Mouse (Mus musculus) neural tube, embryonic 12.5 days (tissue): ENCODE results near the gene Exosc7. TPM values are rescaled to one million over a fixed set of nuclear protein-coding genes. Genes with fewer than 3 reads are reported as not detected.

Experiments
- ATAC-seq: fragments of 200-750 bp; cut with Nextera tagmentation; 2 replicates; pipeline ENCODE4 v1.8.0; 2017; ENCODE audit warnings: low read depth, mild to moderate bottlenecking, moderate TSS enrichment, moderate library complexity; ENCODE audit not compliant: low FRiP score
- H3K27ac ChIP-seq: fragments of 300-500 bp; sonication (generic); 2 replicates; pipeline ENCODE4 v1.5.1; 2016
- H3K27me3 ChIP-seq: fragments of 300-500 bp; sonication (generic); replicated peaks from 2 replicates; pipeline ENCODE4 v1.6.1; 2016; ENCODE audit warnings: mild to moderate bottlenecking
- H3K36me3 ChIP-seq: fragments of 300-500 bp; sonication (generic); 2 replicates; pipeline ENCODE4 v1.6.1; 2016; ENCODE audit warnings: mild to moderate bottlenecking
- H3K4me1 ChIP-seq: fragments of 300-500 bp; sonication (generic); 2 replicates; pipeline ENCODE4 v1.6.1; 2016
- H3K4me2 ChIP-seq: fragments of 300-500 bp; sonication (generic); replicated peaks from 2 replicates; pipeline ENCODE4 v1.6.1; 2016; ENCODE audit warnings: mild to moderate bottlenecking
- H3K4me3 ChIP-seq: fragments of 300-500 bp; sonication (generic); 2 replicates; pipeline ENCODE4 v1.5.1; 2016
- H3K9ac ChIP-seq: fragments of 300-500 bp; sonication (generic); 2 replicates; pipeline ENCODE4 v1.6.1; 2016; ENCODE audit warnings: mild to moderate bottlenecking
- H3K9me3 ChIP-seq: fragments of 300-500 bp; sonication (generic); 2 replicates; pipeline ENCODE4 v1.6.1; 2016; ENCODE audit warnings: mild to moderate bottlenecking
- WGBS: fragments of 180-500 bp; shearing (Covaris S2); methylation state at CpG from one replicate; pipeline ENCODE4 v1.1.7; 2016; 5-methylcytosine and 5-hydroxymethylcytosine counted together
- polyA plus RNA-seq: library from polyadenylated mRNA; unstranded; fragments of >200 nt; fragmentation: Nextera tagmentation; extraction: Ambion mirVana; gene quantifications from 2 replicates; pipeline ENCODE4 v1.2.1, GENCODE M21; 2016

The Exosc7 gene
- polyA plus RNA-seq, 1 experiment from 2014 or later, result 83.7 TPM

GRCm38 (mm10) chr9:123111751-123112221, 1.2 kb upstream of the Exosc7 start:
- Histone ChIP-seq H3K9me3 (no peaks in the 10 kb centered on the region), H3K36me3 (peaks cover 9% of the 10 kb centered on the region), H3K4me2 (peak overlapping the region; percentile 90), H3K27me3 (no peaks in the 10 kb centered on the region), H3K4me3 (peak overlapping the region; percentile 92), H3K4me1 (peaks cover 16% of the 10 kb centered on the region), H3K27ac (no peak overlapping the region), H3K9ac (peak overlapping the region; percentile 87; the same call in 1 of the 2 replicates)
- no peak for ATAC-seq
- 67% methylated on average over 8 of the region's 8 CpGs for WGBS

DNA sequence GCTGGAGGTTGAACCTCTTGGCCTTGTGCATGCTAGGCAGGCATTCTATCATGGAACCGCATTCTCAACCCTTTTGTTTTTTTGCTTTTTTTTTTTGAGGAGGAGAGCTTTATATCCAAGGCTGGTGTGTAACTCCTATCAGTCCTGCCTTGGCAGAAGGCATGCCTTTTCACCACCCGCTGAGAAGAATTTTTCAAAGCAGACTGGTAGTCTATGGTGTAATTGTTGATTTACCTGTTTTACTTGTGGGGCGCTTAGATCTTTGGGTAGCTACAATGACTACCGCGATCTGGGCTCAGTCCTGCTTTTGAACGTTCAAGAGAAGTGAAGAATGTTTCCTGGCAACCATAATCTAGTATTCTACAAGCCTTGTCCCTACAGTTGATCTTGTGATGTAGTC, 916 bp downstream of the Exosc7 start:
- peak overlapping the region; percentile 90 for H3K4me2 ChIP-seq
- peaks cover 10% of the 10 kb centered on the region for H3K36me3 ChIP-seq
- H3K9ac ChIP-seq, result peak overlapping the region; percentile 87
- 67% methylated on average over 6 of the region's 6 CpGs for WGBS
- H3K4me1 ChIP-seq, result peaks cover 16% of the 10 kb centered on the region
- H3K27ac ChIP-seq, result no peak overlapping the region
- no peaks in the 10 kb centered on the region for H3K27me3 ChIP-seq
- no peaks in the 10 kb centered on the region for H3K9me3 ChIP-seq
- peak overlapping the region; percentile 92 for H3K4me3 ChIP-seq
- no peak for ATAC-seq

DNA sequence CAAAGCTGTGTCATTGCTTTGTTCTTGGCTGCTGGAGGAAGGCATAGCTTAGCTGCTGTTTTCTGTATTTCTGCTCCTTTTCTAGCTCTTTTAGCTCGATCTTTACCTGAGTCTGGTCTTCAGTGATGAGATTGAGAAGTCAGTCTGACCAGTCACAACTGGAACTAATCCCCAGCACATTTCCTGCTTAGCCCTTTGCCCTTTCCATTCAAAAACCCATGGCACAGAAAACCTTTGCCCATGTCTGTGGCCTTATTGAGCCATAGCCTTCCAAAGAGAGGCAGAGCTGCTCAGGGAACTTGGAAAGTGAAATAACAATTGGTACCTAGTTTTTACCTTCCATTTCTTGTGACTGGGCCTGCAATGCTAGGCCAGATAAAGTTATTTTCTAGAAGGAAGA, 2.6 kb downstream of the Exosc7 start:
- Histone ChIP-seq H3K27me3 (no peaks in the 10 kb centered on the region), H3K9me3 (no peaks in the 10 kb centered on the region), H3K36me3 (peaks cover 25% of the 10 kb centered on the region), H3K4me1 (peaks cover 16% of the 10 kb centered on the region), H3K9ac (no peak overlapping the region), H3K4me2 (no peak overlapping the region), H3K27ac (no peak overlapping the region), H3K4me3 (no peak overlapping the region)
- ATAC-seq, result no peak
- 93% methylated on average over 1 of the region's 1 CpGs for WGBS

DNA sequence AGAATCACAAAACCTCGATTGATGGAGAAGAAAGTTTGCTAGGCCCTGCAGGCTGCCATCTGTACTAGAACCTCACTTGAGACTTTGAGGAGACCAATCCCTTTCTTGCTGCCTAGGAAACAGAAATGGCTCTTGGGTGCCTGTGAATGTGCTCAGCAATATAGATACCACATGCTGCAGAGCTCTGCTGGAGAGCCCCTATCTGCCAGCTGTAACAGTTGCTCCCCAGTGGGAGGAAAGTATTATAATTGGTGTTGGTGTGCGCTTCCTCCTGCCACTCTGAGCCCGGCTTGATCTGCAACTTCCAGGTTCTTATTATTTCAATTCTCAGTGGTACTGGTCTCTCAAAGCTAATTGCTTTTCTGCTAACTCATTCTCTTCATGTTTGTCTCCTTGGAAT, 10.0 kb downstream of the Exosc7 start:
- 91% methylated on average over 3 of the region's 3 CpGs for WGBS
- no peak overlapping the region for H3K4me3 ChIP-seq
- no peaks in the 10 kb centered on the region for H3K4me1 ChIP-seq
- H3K9ac ChIP-seq, result no peak overlapping the region
- no peaks in the 10 kb centered on the region for H3K27me3 ChIP-seq
- no peak overlapping the region for H3K4me2 ChIP-seq
- peaks cover 52% of the 10 kb centered on the region for H3K36me3 ChIP-seq
- H3K9me3 ChIP-seq, result no peaks in the 10 kb centered on the region
- no peak overlapping the region for H3K27ac ChIP-seq
- no peak for ATAC-seq

DNA sequence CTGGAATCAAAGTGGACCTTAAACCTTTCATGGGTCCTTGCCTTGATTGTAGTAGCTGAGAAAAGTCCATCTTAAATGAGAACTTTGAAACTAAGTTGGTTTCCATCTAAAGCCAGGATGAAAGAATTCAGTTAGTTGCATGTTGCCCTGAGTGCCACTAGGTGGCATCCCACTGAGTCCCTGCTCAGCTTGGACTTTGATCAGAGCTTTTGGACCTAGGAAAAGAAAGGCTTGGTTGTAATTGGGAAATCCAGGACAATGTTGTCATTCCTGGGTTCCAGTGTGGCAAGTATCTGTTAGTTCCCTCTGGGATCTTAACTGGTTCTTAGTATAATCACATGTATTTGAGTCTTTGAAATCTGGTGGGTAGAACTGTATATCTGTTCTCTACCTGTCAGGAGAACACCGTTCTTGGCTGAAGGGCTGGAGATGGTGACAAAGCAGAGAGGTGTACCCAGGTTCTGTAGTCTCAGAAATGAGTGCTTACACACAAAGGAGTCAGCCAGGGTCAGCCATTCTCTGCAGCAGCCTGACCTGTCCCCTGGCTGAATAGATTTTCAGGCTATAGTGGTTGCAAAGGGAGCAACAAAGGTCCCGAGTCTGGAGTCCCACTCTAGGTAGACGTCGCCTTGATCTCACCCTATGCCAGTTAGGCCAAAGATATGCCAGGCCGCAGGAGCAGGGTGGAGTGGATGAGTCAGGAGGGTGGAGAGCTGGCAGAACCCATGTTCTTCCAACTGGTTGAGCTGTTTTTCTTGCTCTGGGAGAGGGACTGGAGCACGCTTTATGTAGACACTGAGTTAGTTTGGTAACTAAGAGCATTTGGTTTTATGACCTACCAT, 10.8 kb downstream of the Exosc7 start:
- no peak overlapping the region for H3K27ac ChIP-seq
- no peaks in the 10 kb centered on the region for H3K27me3 ChIP-seq
- peaks cover 58% of the 10 kb centered on the region for H3K36me3 ChIP-seq
- 97% methylated on average over 6 of the region's 6 CpGs for WGBS
- ATAC-seq, result no peak
- no peak overlapping the region for H3K4me2 ChIP-seq
- H3K9me3 ChIP-seq, result no peaks in the 10 kb centered on the region
- no peak overlapping the region for H3K9ac ChIP-seq
- H3K4me1 ChIP-seq, result no peaks in the 10 kb centered on the region
- H3K4me3 ChIP-seq, result no peak overlapping the region

DNA sequence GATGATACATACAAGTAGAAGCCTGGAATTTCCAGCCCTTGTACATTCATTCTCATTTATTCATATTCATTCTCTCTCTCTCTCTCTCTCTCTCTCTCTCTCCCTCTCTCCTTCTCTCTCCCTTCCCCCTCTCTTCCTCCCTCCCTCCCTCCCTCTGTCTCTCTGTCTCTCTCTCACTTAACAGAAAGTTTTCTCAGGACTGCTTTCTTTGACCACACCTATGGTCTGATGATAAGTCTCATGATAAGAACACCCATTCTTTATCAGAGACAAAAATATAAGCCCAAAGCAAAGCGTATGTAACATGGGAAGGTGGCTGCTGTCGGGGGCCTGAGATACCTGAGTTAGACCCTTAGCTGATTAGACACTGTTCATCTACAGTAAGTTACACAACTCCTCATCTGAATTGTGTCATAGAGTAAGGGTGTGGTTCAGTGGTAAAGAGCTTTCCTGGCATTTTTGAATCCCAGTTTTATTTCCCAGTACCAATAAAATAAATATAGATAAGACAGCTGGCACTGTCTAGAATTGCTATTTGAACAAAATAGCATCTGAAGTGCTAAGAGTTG, 11.5 kb downstream of the Exosc7 start:
- H3K9ac ChIP-seq, result no peak overlapping the region
- peaks cover 58% of the 10 kb centered on the region for H3K36me3 ChIP-seq
- no peaks in the 10 kb centered on the region for H3K9me3 ChIP-seq
- H3K27me3 ChIP-seq, result no peaks in the 10 kb centered on the region
- no peak overlapping the region for H3K4me2 ChIP-seq
- no peak overlapping the region for H3K27ac ChIP-seq
- H3K4me3 ChIP-seq, result no peak overlapping the region
- ATAC-seq, result no peak
- no peaks in the 10 kb centered on the region for H3K4me1 ChIP-seq
- WGBS, result 90% methylated on average over 2 of the region's 2 CpGs

DNA sequence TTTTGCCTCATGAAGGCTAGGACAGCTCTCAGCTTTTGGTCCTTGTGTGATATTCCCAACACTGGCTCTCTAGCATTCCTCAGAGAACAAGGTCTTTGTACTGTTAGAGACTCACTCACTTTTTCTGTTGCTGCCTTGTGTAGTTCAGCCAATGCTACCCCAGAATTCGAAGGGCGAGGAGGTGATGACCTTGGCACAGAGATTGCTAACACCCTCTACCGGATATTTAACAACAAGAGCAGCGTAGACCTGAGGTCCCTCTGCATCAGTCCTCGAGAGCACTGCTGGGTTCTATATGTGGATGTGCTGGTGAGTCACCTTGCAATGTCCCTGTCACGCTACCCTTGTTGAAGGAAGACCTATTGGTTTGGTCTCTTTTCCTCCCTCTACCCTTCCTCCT, 14.6 kb downstream of the Exosc7 start:
- no peaks in the 10 kb centered on the region for H3K27me3 ChIP-seq
- no peaks in the 10 kb centered on the region for H3K9me3 ChIP-seq
- H3K36me3 ChIP-seq, result peaks cover 59% of the 10 kb centered on the region
- ATAC-seq, result no peak
- H3K27ac ChIP-seq, result no peak overlapping the region
- WGBS, result 96% methylated on average over 6 of the region's 6 CpGs
- no peak overlapping the region for H3K4me3 ChIP-seq
- no peaks in the 10 kb centered on the region for H3K4me1 ChIP-seq
- no peak overlapping the region for H3K9ac ChIP-seq
- H3K4me2 ChIP-seq, result no peak overlapping the region

DNA sequence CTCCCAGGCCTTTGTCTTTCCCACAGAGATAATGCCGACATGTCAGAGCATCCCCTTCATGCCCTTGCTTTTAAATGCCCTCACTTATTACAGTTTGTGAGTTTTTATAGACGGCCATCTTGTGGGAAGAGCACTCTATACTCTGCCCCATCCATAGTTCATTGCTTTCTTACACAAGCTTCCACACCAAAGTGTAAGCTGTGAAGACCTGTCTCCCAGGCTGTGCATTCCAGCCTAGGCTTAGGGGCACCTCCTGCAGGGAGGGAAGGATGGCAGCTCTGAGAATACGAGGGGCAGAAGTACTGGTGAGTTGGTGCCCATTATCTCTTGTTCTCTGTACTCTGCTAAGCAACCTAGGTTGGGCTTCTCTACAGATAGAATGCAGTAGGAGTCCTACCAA, 20.0 kb downstream of the Exosc7 start:
- Histone ChIP-seq H3K9me3 (no peaks in the 10 kb centered on the region), H3K27ac (no peak overlapping the region), H3K36me3 (peaks cover 91% of the 10 kb centered on the region), H3K4me1 (no peaks in the 10 kb centered on the region), H3K4me2 (no peak overlapping the region), H3K27me3 (no peaks in the 10 kb centered on the region), H3K9ac (no peak overlapping the region), H3K4me3 (no peak overlapping the region)
- ATAC-seq, result no peak
- 89% methylated on average over 3 of the region's 3 CpGs for WGBS

GRCm38 (mm10) chr9:123136953-123137682, 24.1 kb downstream of the Exosc7 start:
- no peaks in the 10 kb centered on the region for H3K9me3 ChIP-seq
- no peak overlapping the region for H3K27ac ChIP-seq
- no peak overlapping the region for H3K4me3 ChIP-seq
- ATAC-seq, result no peak
- no peak overlapping the region for H3K4me2 ChIP-seq
- peaks cover 75% of the 10 kb centered on the region for H3K36me3 ChIP-seq
- WGBS, result 86% methylated on average over 7 of the region's 7 CpGs
- H3K4me1 ChIP-seq, result 0 out of 2 replicates have a peak, but pooled peaks cover 4% of the 10 kb centered on the region
- no peak overlapping the region for H3K9ac ChIP-seq
- no peaks in the 10 kb centered on the region for H3K27me3 ChIP-seq

GRCm38 (mm10) chr9:123138891-123139474, 26.0 kb downstream of the Exosc7 start:
- H3K27ac ChIP-seq, result no peak overlapping the region
- no peak overlapping the region for H3K9ac ChIP-seq
- H3K27me3 ChIP-seq, result no peaks in the 10 kb centered on the region
- no peak overlapping the region for H3K4me3 ChIP-seq
- peaks cover 63% of the 10 kb centered on the region for H3K36me3 ChIP-seq
- WGBS, result 66% methylated on average over 5 of the region's 5 CpGs
- peak; percentile 61; the same call in 1 of the 2 replicates for ATAC-seq
- peaks cover 7% of the 10 kb centered on the region; the same call in 1 of the 2 replicates for H3K9me3 ChIP-seq
- 0 out of 2 replicates have a peak, but pooled peaks cover 4% of the 10 kb centered on the region for H3K4me1 ChIP-seq
- H3K4me2 ChIP-seq, result no peak overlapping the region

- Histone ChIP-seq H3K36me3 (peaks cover 57% of the 10 kb centered on the region), H3K4me1 (0 out of 2 replicates have a peak, but pooled peaks cover 4% of the 10 kb centered on the region), H3K9me3 (peaks cover 11% of the 10 kb centered on the region; the same call in 1 of the 2 replicates), H3K4me3 (no peak overlapping the region), H3K9ac (no peak overlapping the region), H3K27me3 (no peaks in the 10 kb centered on the region), H3K27ac (no peak overlapping the region), H3K4me2 (no peak overlapping the region)
- ATAC-seq, result no peak
- 82% methylated on average over 4 of the region's 4 CpGs for WGBS
These were observed 27.0 kb downstream of the Exosc7 start for GRCm38 (mm10) chr9:123139887-123140614.
